ENCODE assay signal across 17 mouse cellular contexts in genomic region chr14:121992395-121993280, GRCm38 (mm10). TPM values are rescaled to one million over a fixed set of nuclear protein-coding genes. Genes with fewer than 3 reads are reported as not detected.
A peak's percentile ranks its signal among the peaks of the same experiment; 100 is the strongest.
DNase-seq lines count a peak whose midpoint lies in the region; ATAC-seq and TF ChIP-seq lines count a peak whose summit lies in the region.
"Had no signal": no experiment of that assay in that cellular context is flagged by ENCODE, and none has a peak within 500 bp of the region (broad histone marks: within the 10 kb centered on the region; RNA-seq: fewer than 3 reads in every experiment).

No protein-coding gene starts in this region.

- no peak overlapping the region for H3K9ac ChIP-seq in heart, embryonic 16.5 days (ENCODE audit: low read length)
- H3K9ac ChIP-seq: forebrain, postnatal 0 days; hindbrain, embryonic 14.5 days had no signal

- intact Hi-C loops in heart, postnatal 10 days (cut with DNase I): no loop called here

- TF ChIP-seq CTCF in thymus, adult 2 months (IDR thresholded peaks at IDR 0.05; ENCODE audit: borderline replicate concordance, control insufficient read depth, extremely low read depth, insufficient read depth, low read length, poor library complexity): no peak

- H3K4me1 ChIP-seq in heart, embryonic 16.5 days (ENCODE audit: control insufficient read depth, insufficient read depth, low read length): no peaks in the 10 kb centered on the region
- peaks cover 44% of the 10 kb centered on the region for H3K4me1 ChIP-seq in thymus, adult 2 months (replicated peaks; ENCODE audit: control insufficient read depth, insufficient read depth, low read length)

- peak overlapping the region; percentile 56 for H3K27ac ChIP-seq in heart, embryonic 16.5 days (ENCODE audit: low read length)
- peak overlapping the region; percentile 79 for H3K27ac ChIP-seq in thymus, adult 2 months (ENCODE audit: control insufficient read depth, insufficient read depth, low read length)
- H3K27ac ChIP-seq in macrophage: peak overlapping the region; percentile 49
- H3K27ac ChIP-seq: hindbrain, embryonic 14.5 days had no signal

- ATAC-seq in heart, embryonic 16.5 days (replicated peaks; ENCODE audit: extremely low read depth, insufficient read depth, low FRiP score): peak; percentile 28; the same call in 1 of the 2 replicates
- ATAC-seq: forebrain, postnatal 0 days had no signal

- TF ChIP-seq POLR2A in thymus, adult 2 months (IDR thresholded peaks at IDR 0.05; ENCODE audit: control insufficient read depth, extremely low read depth, insufficient read depth, low read length, poor library complexity): no peak

- H3K79me2 ChIP-seq in macrophage (ENCODE audit: inconsistent target): no peaks in the 10 kb centered on the region; the same call in 1 of the 2 replicates

- H3K9me3 ChIP-seq in heart, embryonic 16.5 days (replicated peaks; ENCODE audit: control insufficient read depth, low read length): no peaks in the 10 kb centered on the region

- no peak overlapping the region for H3K4me2 ChIP-seq in heart, embryonic 16.5 days (ENCODE audit: low read depth, low read length)
- H3K4me2 ChIP-seq: hindbrain, embryonic 14.5 days had no signal

- DNase-seq in heart, postnatal 10 days: no peak
- peak; percentile 30 for DNase-seq in thymus, adult 2 months
- no peak for DNase-seq in thymus, postnatal 10 days (ENCODE audit: low spot score in 2 of 2)
- DNase-seq in cerebellum, adult 9-10 months: no peak
- no peak for DNase-seq in urinary bladder, postnatal 10 days (ENCODE audit: low spot score)
- no peak for DNase-seq in ovary, postnatal 14 days (ENCODE audit: low spot score)
- DNase-seq: adrenal gland, postnatal 10 days; forebrain, postnatal 0 days; kidney, postnatal 10 days had no signal

- 77% methylated on average over 13 of the region's 13 CpGs for WGBS in heart, embryonic 16.5 days
- 55% methylated on average over 13 of the region's 13 CpGs for WGBS in thymus, adult 2 months
- 63% methylated on average over 13 of the region's 13 CpGs for WGBS in macrophage (ENCODE audit: missing documents)

- no peak overlapping the region for H3K4me3 ChIP-seq in heart, embryonic 16.5 days (ENCODE audit: low read length)
- H3K4me3 ChIP-seq in thymus, adult 2 months (ENCODE audit: control insufficient read depth, insufficient read depth, low read length): no peak overlapping the region
- no peak overlapping the region for H3K4me3 ChIP-seq in macrophage (ENCODE audit: inconsistent target)

- peaks cover 11% of the 10 kb centered on the region; the same call in 1 of the 2 replicates for H3K36me3 ChIP-seq in heart, embryonic 16.5 days (ENCODE audit: control insufficient read depth, insufficient read depth)
- 0 out of 2 replicates have a peak, but pooled peaks cover 3% of the 10 kb centered on the region for H3K36me3 ChIP-seq in thymus, adult 2 months (ENCODE audit: control insufficient read depth, insufficient read depth, low read length)
- H3K36me3 ChIP-seq in macrophage (ENCODE audit: inconsistent target): no peaks in the 10 kb centered on the region

- H3K27me3 ChIP-seq in heart, embryonic 16.5 days (ENCODE audit: control insufficient read depth, insufficient read depth, low read length): no peaks in the 10 kb centered on the region
- H3K27me3 ChIP-seq in thymus, adult 2 months (ENCODE audit: control insufficient read depth, insufficient read depth, low read length): no peaks in the 10 kb centered on the region
- H3K27me3 ChIP-seq: Patski had no signal

RNA-seq across cellular contexts. Expression of gene Gpr183, which starts 27.6 kb away (rescaled TPM):
- polyA plus RNA-seq in heart, embryonic 16.5 days (2015; fragmentation: Nextera tagmentation; extraction: Ambion mirVana): 2.4 and 3.6 TPM in 2 replicates
- 1 to 10 TPM; 1.3 TPM for total RNA-seq in heart, postnatal 10 days (2021)
- 10.1 and 10.3 TPM in 2 replicates for polyA plus RNA-seq in thymus, adult 2 months (2012; rRNA removed)
- 1 to 10 TPM in 13 of 26 experiments, under 1 TPM in 10, not detected in 3; 0.39 to 6.8 (median 1.9) TPM for total RNA-seq in macrophage (2018; cell fraction: chromatin; rRNA removed)
- 10 to 100 TPM in 1 of 26 experiments, 1 to 10 TPM in 19, under 1 TPM in 6; 0.40 to 10.8 (median 3.0) TPM for total RNA-seq in macrophage (2018; cell fraction: cytosol; rRNA removed)
- total RNA-seq in macrophage (2018; cell fraction: nucleus; rRNA removed): 10 to 100 TPM in 1 of 26 experiments, 1 to 10 TPM in 19, under 1 TPM in 6; 0.17 to 27.4 (median 2.0) TPM
- polyA plus RNA-seq in macrophage (2018): 2.6 to 26.1 TPM (median 8.0 TPM) in 3 replicates
- polyA plus RNA-seq: Patski had no signal

RNA-seq across cellular contexts. Expression of gene Timm8a2, which starts 41.8 kb away (rescaled TPM):
- not detected in 2 replicates for polyA plus RNA-seq in heart, embryonic 16.5 days (2015; fragmentation: Nextera tagmentation; extraction: Ambion mirVana)
- total RNA-seq in heart, postnatal 10 days (2021): not detected
- polyA plus RNA-seq in thymus, adult 2 months (2012; rRNA removed): 0.38 and 0.43 TPM in 2 replicates
- total RNA-seq in macrophage (2018; cell fraction: chromatin; rRNA removed): 1 to 10 TPM in 2 of 26 experiments, under 1 TPM in 1, not detected in 23; 0.75 to 1.3 (median 1.1) TPM
- not detected for total RNA-seq in macrophage (2018; cell fraction: cytosol; rRNA removed)
- total RNA-seq in macrophage (2018; cell fraction: nucleus; rRNA removed): 1 to 10 TPM in 3 of 26 experiments, under 1 TPM in 5, not detected in 18; 0.61 to 2.4 (median 0.92) TPM
- not detected in 3 replicates for polyA plus RNA-seq in macrophage (2018)
- total RNA-seq: common myeloid progenitor, adult 5-6 weeks; forebrain, postnatal 0 days; gastrocnemius, postnatal 4 days; layer of hippocampus, postnatal 14 days had no signal
- polyA plus RNA-seq: forebrain, postnatal 0 days; hindbrain, embryonic 14.5 days; limb, embryonic 11.5 days; Patski had no signal
